Mouse (Mus musculus): ENCODE data around the gene Fads6.

GRCm38 (mm10) chr11:115289885-115290284 is 7.6 kb downstream of the Fads6 start:
- TF ChIP-seq CTCF (conservative IDR thresholded peaks at IDR 0.05 in 1 of 2, IDR thresholded peaks at IDR 0.05 in 1 of 2; ENCODE audit: low read depth in 2 of 2, low read length in 2 of 2) (no peak), USF2 (conservative IDR thresholded peaks at IDR 0.05; ENCODE audit: low read depth, low read length) (no peak), CHD1 (IDR thresholded peaks at IDR 0.05; ENCODE audit: low read depth, low read length) (no peak), CHD2 (IDR thresholded peaks at IDR 0.05; ENCODE audit: low read length) (no peak), MAZ (IDR thresholded peaks at IDR 0.05; ENCODE audit: low read depth, low read length) (no peak), RAD21 (IDR thresholded peaks at IDR 0.05; ENCODE audit: low read depth, low read length) (no peak), POLR2A (IDR thresholded peaks at IDR 0.05; ENCODE audit: low read depth, low read length) (no peak), MAX (IDR thresholded peaks at IDR 0.05; ENCODE audit: low read length) (no peak), BHLHE40 (IDR thresholded peaks at IDR 0.05; ENCODE audit: low read depth, low read length) (no peak)
